Mouse (Mus musculus): ENCODE data around the gene Gorasp2. TPM values are rescaled to one million over a fixed set of nuclear protein-coding genes. Genes with fewer than 3 reads are reported as not detected.
A peak's percentile ranks its signal among the peaks of the same experiment; 100 is the strongest.

The Gorasp2 gene
- polyA plus RNA-seq, 1 experiment from 2014 or later, result 133 TPM

- 71% methylated on average over 11 of the region's 11 CpGs for WGBS
- TF ChIP-seq CTCF (IDR thresholded peaks at IDR 0.05), result no peak
- TF ChIP-seq EP300 (IDR thresholded peaks at IDR 0.05), result no peak
- Histone ChIP-seq H3K27me3 (replicated peaks; ENCODE audit: insufficient read depth, low read length) (no peaks in the 10 kb centered on the region), H3K36me3 (ENCODE audit: insufficient read depth, low read length) (peaks cover 53% of the 10 kb centered on the region), H3K27ac (ENCODE audit: low read length) (no peak overlapping the region), H3K4me3 (ENCODE audit: low read depth, low read length) (no peak overlapping the region), H3K9ac (replicated peaks; ENCODE audit: low read depth) (no peak overlapping the region), H3K9me3 (ENCODE audit: low read length) (no peaks in the 10 kb centered on the region), H3K4me1 (ENCODE audit: insufficient read depth, low read depth, low read length) (no peaks in the 10 kb centered on the region), H3K4me2 (replicated peaks; ENCODE audit: low read depth, low read length) (no peak overlapping the region)
- peak; percentile 40; the same call in 1 of the 2 replicates for ATAC-seq
- DNase-seq (ENCODE audit: low spot score), result no peak
Measured at GRCm38 (mm10) chr2:70690195-70690594, 28.8 kb downstream of the Gorasp2 start.

- DNase-seq (ENCODE audit: low spot score) (peak; percentile 65), ATAC-seq (peak; percentile 86)
- no peaks in the 10 kb centered on the region for H3K9me3 ChIP-seq (ENCODE audit: low read length)
- no peak overlapping the region for H3K27ac ChIP-seq (ENCODE audit: low read length)
- no peak for TF ChIP-seq EP300 (IDR thresholded peaks at IDR 0.05)
- TF ChIP-seq CTCF (IDR thresholded peaks at IDR 0.05), result no peak
- 56% methylated on average over 10 of the region's 10 CpGs for WGBS
- H3K27me3 ChIP-seq (replicated peaks; ENCODE audit: insufficient read depth, low read length), result no peaks in the 10 kb centered on the region
- H3K36me3 ChIP-seq (ENCODE audit: insufficient read depth, low read length), result peaks cover 7% of the 10 kb centered on the region; the same call in 1 of the 2 replicates
- H3K9ac ChIP-seq (replicated peaks; ENCODE audit: low read depth), result no peak overlapping the region
- no peak overlapping the region for H3K4me2 ChIP-seq (replicated peaks; ENCODE audit: low read depth, low read length)
- no peak overlapping the region for H3K4me3 ChIP-seq (ENCODE audit: low read depth, low read length)
- no peaks in the 10 kb centered on the region for H3K4me1 ChIP-seq (ENCODE audit: insufficient read depth, low read depth, low read length)
Measured at GRCm38 (mm10) chr2:70695712-70696111, 34.3 kb downstream of the Gorasp2 start.

- Histone ChIP-seq H3K36me3 (ENCODE audit: insufficient read depth, low read length) (no peaks in the 10 kb centered on the region), H3K27ac (ENCODE audit: low read length) (no peak overlapping the region), H3K4me3 (ENCODE audit: low read depth, low read length) (no peak overlapping the region), H3K9me3 (ENCODE audit: low read length) (no peaks in the 10 kb centered on the region), H3K9ac (replicated peaks; ENCODE audit: low read depth) (no peak overlapping the region), H3K27me3 (replicated peaks; ENCODE audit: insufficient read depth, low read length) (no peaks in the 10 kb centered on the region), H3K4me2 (replicated peaks; ENCODE audit: low read depth, low read length) (no peak overlapping the region), H3K4me1 (ENCODE audit: insufficient read depth, low read depth, low read length) (no peaks in the 10 kb centered on the region; the same call in 1 of the 2 replicates)
- ATAC-seq (no peak), DNase-seq (ENCODE audit: low spot score) (no peak)
- TF ChIP-seq EP300 (IDR thresholded peaks at IDR 0.05) (no peak), CTCF (IDR thresholded peaks at IDR 0.05) (no peak)
- 83% methylated on average over 3 of the region's 3 CpGs for WGBS
Measured at GRCm38 (mm10) chr2:70700851-70701250, 39.5 kb downstream of the Gorasp2 start.

GRCm38 (mm10) chr2:70701571-70701970 lies 40.2 kb downstream of the Gorasp2 start:
- Histone ChIP-seq H3K36me3 (ENCODE audit: insufficient read depth, low read length) (no peaks in the 10 kb centered on the region), H3K4me1 (ENCODE audit: insufficient read depth, low read depth, low read length) (no peaks in the 10 kb centered on the region; the same call in 1 of the 2 replicates), H3K27ac (ENCODE audit: low read length) (no peak overlapping the region), H3K9me3 (ENCODE audit: low read length) (no peaks in the 10 kb centered on the region), H3K4me2 (replicated peaks; ENCODE audit: low read depth, low read length) (no peak overlapping the region), H3K9ac (replicated peaks; ENCODE audit: low read depth) (no peak overlapping the region), H3K4me3 (ENCODE audit: low read depth, low read length) (no peak overlapping the region), H3K27me3 (replicated peaks; ENCODE audit: insufficient read depth, low read length) (no peaks in the 10 kb centered on the region)
- TF ChIP-seq CTCF (IDR thresholded peaks at IDR 0.05) (no peak), EP300 (IDR thresholded peaks at IDR 0.05) (no peak)
- DNase-seq (ENCODE audit: low spot score) (no peak), ATAC-seq (no peak)
- WGBS, result 40% methylated on average over 9 of the region's 9 CpGs

GRCm38 (mm10) chr2:70702403-70702802 lies 41.0 kb downstream of the Gorasp2 start:
- 30% methylated on average over 5 of the region's 5 CpGs for WGBS
- Histone ChIP-seq H3K36me3 (ENCODE audit: insufficient read depth, low read length) (no peaks in the 10 kb centered on the region), H3K4me1 (ENCODE audit: insufficient read depth, low read depth, low read length) (no peaks in the 10 kb centered on the region; the same call in 1 of the 2 replicates), H3K27me3 (replicated peaks; ENCODE audit: insufficient read depth, low read length) (no peaks in the 10 kb centered on the region), H3K4me3 (ENCODE audit: low read depth, low read length) (no peak overlapping the region), H3K9me3 (ENCODE audit: low read length) (no peaks in the 10 kb centered on the region), H3K4me2 (replicated peaks; ENCODE audit: low read depth, low read length) (no peak overlapping the region), H3K9ac (replicated peaks; ENCODE audit: low read depth) (no peak overlapping the region), H3K27ac (ENCODE audit: low read length) (no peak overlapping the region)
- TF ChIP-seq EP300 (IDR thresholded peaks at IDR 0.05) (no peak), CTCF (IDR thresholded peaks at IDR 0.05) (no peak)
- ATAC-seq (no peak), DNase-seq (ENCODE audit: low spot score) (no peak)

GRCm38 (mm10) chr2:70708986-70709730 lies 47.8 kb downstream of the Gorasp2 start:
- Histone ChIP-seq H3K9me3 (ENCODE audit: low read length) (no peaks in the 10 kb centered on the region), H3K27ac (ENCODE audit: low read length) (no peak overlapping the region), H3K36me3 (ENCODE audit: insufficient read depth, low read length) (peaks cover 17% of the 10 kb centered on the region; the same call in 1 of the 2 replicates), H3K4me3 (ENCODE audit: low read depth, low read length) (no peak overlapping the region), H3K27me3 (replicated peaks; ENCODE audit: insufficient read depth, low read length) (no peaks in the 10 kb centered on the region), H3K4me1 (ENCODE audit: insufficient read depth, low read depth, low read length) (no peaks in the 10 kb centered on the region; the same call in 1 of the 2 replicates), H3K4me2 (replicated peaks; ENCODE audit: low read depth, low read length) (no peak overlapping the region), H3K9ac (replicated peaks; ENCODE audit: low read depth) (no peak overlapping the region)
- ATAC-seq (no peak), DNase-seq (ENCODE audit: low spot score) (no peak)
- 72% methylated on average over 13 of the region's 13 CpGs for WGBS
- TF ChIP-seq CTCF (IDR thresholded peaks at IDR 0.05) (no peak), EP300 (IDR thresholded peaks at IDR 0.05) (no peak)

Measured in lung, postnatal 0 days (tissue).